Mouse (Mus musculus) small intestine, adult 2 months (tissue): ENCODE results near the gene Acsl3. TPM values are rescaled to one million over a fixed set of nuclear protein-coding genes. Genes with fewer than 3 reads are reported as not detected.
A peak's percentile ranks its signal among the peaks of the same experiment; 100 is the strongest.

Experiments
- H3K27ac ChIP-seq: fragments of 200-500 bp; 2 replicates; pipeline ENCODE4 v1.5.1; 2012; ENCODE audit warnings: low read depth, low read length, control low read depth, inconsistent platforms; ENCODE audit not compliant: insufficient read depth
- H3K27me3 ChIP-seq: fragments of 200-500 bp; 2 replicates; pipeline ENCODE4 v1.6.1; 2012; ENCODE audit warnings: mild to moderate bottlenecking, moderate library complexity, low read length, inconsistent platforms; ENCODE audit not compliant: control insufficient read depth, insufficient read depth
- H3K36me3 ChIP-seq: fragments of 200-500 bp; 2 replicates; pipeline ENCODE4 v1.6.1; 2012; ENCODE audit warnings: mild to moderate bottlenecking, low read length, control low read depth, inconsistent platforms; ENCODE audit not compliant: control insufficient read depth, insufficient read depth
- H3K4me1 ChIP-seq: fragments of 200-500 bp; 2 replicates; pipeline ENCODE4 v1.6.1; 2012; ENCODE audit warnings: low read length, inconsistent platforms, mixed read lengths; ENCODE audit not compliant: control insufficient read depth, insufficient read depth, insufficient read length
- H3K4me3 ChIP-seq: fragments of 200-500 bp; 2 replicates; pipeline ENCODE4 v1.5.1; 2012; ENCODE audit warnings: low read depth, mild to moderate bottlenecking, control low read depth, inconsistent platforms, low read length, moderate library complexity
- CTCF ChIP-seq: fragments of 200-500 bp; IDR thresholded peaks from 2 replicates; pipeline ENCODE4 v1.5.1; 2012; ENCODE audit warnings: low read depth, mild to moderate bottlenecking, control low read depth, inconsistent platforms, low read length, moderate library complexity, mixed read lengths; ENCODE audit not compliant: insufficient replicate concordance, insufficient read length; ENCODE audit errors: extremely low read depth
- POLR2A ChIP-seq: fragments of 200-500 bp; IDR thresholded peaks from 2 replicates; pipeline ENCODE4 v1.6.1; 2012; ENCODE audit warnings: low read depth, mild to moderate bottlenecking, control low read depth, inconsistent platforms, low read length, moderate library complexity
- WGBS: fragments of 180-500 bp; shearing (Covaris S2); methylation state at CpG from one replicate; pipeline ENCODE4 v1.1.7; 2018; 5-methylcytosine and 5-hydroxymethylcytosine counted together
- polyA plus RNA-seq: library from polyadenylated mRNA; depleted of rRNA; stranded (reverse); fragments of >200 nt; gene quantifications from 2 replicates; pipeline ENCODE4 v1.2.3, GENCODE M21; 2012

Acsl3 gene
- polyA plus RNA-seq, 1 experiment, result 7.9 TPM

GRCm38 (mm10) chr1:78688149-78688548 is 30.5 kb downstream of the Acsl3 start:
- Histone ChIP-seq H3K4me1 (no peaks in the 10 kb centered on the region), H3K27me3 (no peaks in the 10 kb centered on the region), H3K27ac (no peak overlapping the region), H3K4me3 (no peak overlapping the region), H3K36me3 (peaks cover 15% of the 10 kb centered on the region)
- WGBS, result 91% methylated on average over 7 of the region's 7 CpGs
- no peak for TF ChIP-seq POLR2A
- 0 out of 2 replicates have a peak, but pooled peaks have one; percentile 13 for TF ChIP-seq CTCF

GRCm38 (mm10) chr1:78694503-78695258 is 37.1 kb downstream of the Acsl3 start:
- 87% methylated on average over 9 of the region's 9 CpGs for WGBS
- Histone ChIP-seq H3K27me3 (no peaks in the 10 kb centered on the region), H3K36me3 (peaks cover 31% of the 10 kb centered on the region), H3K4me1 (no peaks in the 10 kb centered on the region), H3K4me3 (no peak overlapping the region), H3K27ac (no peak overlapping the region)
- no peak for TF ChIP-seq POLR2A
- TF ChIP-seq CTCF, result no peak

- Histone ChIP-seq H3K27me3 (no peaks in the 10 kb centered on the region), H3K27ac (no peak overlapping the region), H3K4me1 (no peaks in the 10 kb centered on the region), H3K36me3 (peaks cover 30% of the 10 kb centered on the region), H3K4me3 (no peak overlapping the region)
- TF ChIP-seq CTCF (no peak), POLR2A (no peak)
- 78% methylated on average over 2 of the region's 2 CpGs for WGBS
Observed at GRCm38 (mm10) chr1:78696305-78696704, 38.7 kb downstream of the Acsl3 start.

- H3K4me3 ChIP-seq, result no peak overlapping the region
- no peaks in the 10 kb centered on the region for H3K27me3 ChIP-seq
- H3K27ac ChIP-seq, result no peak overlapping the region
- H3K36me3 ChIP-seq, result peaks cover 29% of the 10 kb centered on the region
- 59% methylated on average over 5 of the region's 5 CpGs for WGBS
- TF ChIP-seq CTCF, result no peak
- no peaks in the 10 kb centered on the region for H3K4me1 ChIP-seq
Observed at GRCm38 (mm10) chr1:78696903-78697302, 39.3 kb downstream of the Acsl3 start.

GRCm38 (mm10) chr1:78698138-78698537 is 40.5 kb downstream of the Acsl3 start:
- TF ChIP-seq POLR2A, result no peak
- TF ChIP-seq CTCF, result no peak
- Histone ChIP-seq H3K4me1 (no peaks in the 10 kb centered on the region), H3K36me3 (peaks cover 22% of the 10 kb centered on the region), H3K4me3 (no peak overlapping the region), H3K27me3 (no peaks in the 10 kb centered on the region), H3K27ac (no peak overlapping the region)
- 78% methylated on average over 6 of the region's 6 CpGs for WGBS

- Histone ChIP-seq H3K4me1 (no peaks in the 10 kb centered on the region), H3K27me3 (no peaks in the 10 kb centered on the region), H3K36me3 (peaks cover 28% of the 10 kb centered on the region), H3K4me3 (no peak overlapping the region), H3K27ac (no peak overlapping the region)
- TF ChIP-seq POLR2A (no peak), CTCF (no peak)
- 82% methylated on average over 3 of the region's 3 CpGs for WGBS
Observed at GRCm38 (mm10) chr1:78701740-78702139, 44.1 kb downstream of the Acsl3 start.

- Histone ChIP-seq H3K36me3 (peaks cover 30% of the 10 kb centered on the region), H3K4me3 (no peak overlapping the region), H3K27me3 (no peaks in the 10 kb centered on the region), H3K4me1 (no peaks in the 10 kb centered on the region), H3K27ac (no peak overlapping the region)
- TF ChIP-seq CTCF (no peak), POLR2A (no peak)
- WGBS, result 70% methylated on average over 14 of the region's 14 CpGs
Observed at GRCm38 (mm10) chr1:78702282-78702963, 44.8 kb downstream of the Acsl3 start.
